Comparison of ENCODE assay signal across 11 mouse cellular contexts in genomic region chr1:89849861-89850230, GRCm38 (mm10).
A peak's percentile ranks its signal among the peaks of the same experiment; 100 is the strongest.
DNase-seq lines count a peak whose midpoint lies in the region; ATAC-seq and TF ChIP-seq lines count a peak whose summit lies in the region.
"Had no signal": no experiment of that assay in that cellular context is flagged by ENCODE, and none has a peak within 500 bp of the region (broad histone marks: within the 10 kb centered on the region; RNA-seq: fewer than 3 reads in every experiment).

No protein-coding gene starts in this region.

- peak overlapping the region; percentile 65 for H3K27ac ChIP-seq in forebrain, embryonic 13.5 days
- H3K27ac ChIP-seq in forebrain, embryonic 10.5 days: no peak overlapping the region
- no peak overlapping the region for H3K27ac ChIP-seq in limb, embryonic 14.5 days (replicated peaks; ENCODE audit: low read depth, low read length)
- H3K27ac ChIP-seq: lung, embryonic 15.5 days; neural tube, embryonic 12.5 days had no signal

- no peak overlapping the region for H3K4me3 ChIP-seq in forebrain, embryonic 13.5 days
- no peak overlapping the region for H3K4me3 ChIP-seq in forebrain, embryonic 10.5 days
- H3K4me3 ChIP-seq in limb, embryonic 14.5 days (replicated peaks; ENCODE audit: low read length): no peak overlapping the region
- H3K4me3 ChIP-seq: lung, embryonic 15.5 days; neural tube, embryonic 12.5 days had no signal

- peaks cover 49% of the 10 kb centered on the region for H3K4me1 ChIP-seq in forebrain, embryonic 13.5 days
- H3K4me1 ChIP-seq in forebrain, embryonic 10.5 days: peaks cover 49% of the 10 kb centered on the region
- H3K4me1 ChIP-seq in limb, embryonic 14.5 days (ENCODE audit: control insufficient read depth, insufficient read depth, low read length): peaks cover 40% of the 10 kb centered on the region

- no peak for TF ChIP-seq POLR2A in limb, embryonic 14.5 days (IDR thresholded peaks at IDR 0.05; ENCODE audit: borderline replicate concordance, extremely low read depth, insufficient read depth, insufficient read length)

- peak; percentile 11; the same call in 1 of the 2 replicates for ATAC-seq in forebrain, embryonic 13.5 days
- ATAC-seq in limb, embryonic 14.5 days (ENCODE audit: low FRiP score, low read depth): no peak

- H3K9ac ChIP-seq in forebrain, embryonic 13.5 days: 0 out of 2 replicates have a peak overlapping the region, but pooled peaks have one; percentile 6
- H3K9ac ChIP-seq in limb, embryonic 14.5 days (ENCODE audit: low read depth, low read length, severe bottlenecking): no peak overlapping the region
- H3K9ac ChIP-seq: lung, embryonic 15.5 days; neural tube, embryonic 12.5 days had no signal

- H3K27me3 ChIP-seq in forebrain, embryonic 13.5 days: peaks cover 58% of the 10 kb centered on the region
- peaks cover 93% of the 10 kb centered on the region for H3K27me3 ChIP-seq in forebrain, embryonic 10.5 days (ENCODE audit: poor library complexity, severe bottlenecking)
- H3K27me3 ChIP-seq in limb, embryonic 14.5 days (ENCODE audit: control insufficient read depth, insufficient read depth, low read length): peaks cover 19% of the 10 kb centered on the region; the same call in 1 of the 2 replicates
- H3K27me3 ChIP-seq: lung, embryonic 15.5 days had no signal

- no peak for DNase-seq in forebrain, embryonic 10.5 days (ENCODE audit: extremely low spot score, low spot score)
- peak; percentile 32 for DNase-seq in brain, embryonic 18.5 days (ENCODE audit: low read depth, low spot score)
- DNase-seq in layer of hippocampus, adult 8-10 months (ENCODE audit: low spot score in 2 of 2): peak; percentile 60 to 69
- no peak for DNase-seq in limb, embryonic 14.5 days (ENCODE audit: low spot score)
- no peak for DNase-seq in urinary bladder, postnatal 36 days (ENCODE audit: low spot score in 2 of 2)
- no peak for DNase-seq in gastrocnemius, adult 18-20 months (ENCODE audit: low spot score)
- DNase-seq in adrenal gland, postnatal 25 days: no peak
- DNase-seq: kidney, postnatal 36 days had no signal

- WGBS in forebrain, embryonic 13.5 days: 56% methylated on average over 7 of the region's 7 CpGs
- WGBS in forebrain, embryonic 10.5 days: 91% methylated on average over 7 of the region's 7 CpGs
- WGBS in limb, embryonic 14.5 days: 41% methylated on average over 7 of the region's 7 CpGs

- no peaks in the 10 kb centered on the region for H3K36me3 ChIP-seq in forebrain, embryonic 13.5 days (ENCODE audit: poor library complexity, severe bottlenecking)
- peaks cover 18% of the 10 kb centered on the region for H3K36me3 ChIP-seq in forebrain, embryonic 10.5 days (replicated peaks)
- H3K36me3 ChIP-seq in limb, embryonic 14.5 days (ENCODE audit: control insufficient read depth, insufficient read depth, low read length): no peaks in the 10 kb centered on the region
- H3K36me3 ChIP-seq: lung, embryonic 15.5 days; neural tube, embryonic 12.5 days had no signal

- no peaks in the 10 kb centered on the region for H3K9me3 ChIP-seq in forebrain, embryonic 13.5 days (replicated peaks)
- no peaks in the 10 kb centered on the region for H3K9me3 ChIP-seq in forebrain, embryonic 10.5 days
- no peaks in the 10 kb centered on the region for H3K9me3 ChIP-seq in limb, embryonic 14.5 days (ENCODE audit: control insufficient read depth, low read length)
- H3K9me3 ChIP-seq: lung, embryonic 15.5 days; neural tube, embryonic 12.5 days had no signal

- H3K4me2 ChIP-seq in forebrain, embryonic 13.5 days: peak overlapping the region; percentile 36
- peak overlapping the region; percentile 30; the same call in 1 of the 2 replicates for H3K4me2 ChIP-seq in limb, embryonic 14.5 days (replicated peaks; ENCODE audit: low read depth, low read length, severe bottlenecking)
- H3K4me2 ChIP-seq: lung, embryonic 15.5 days; neural tube, embryonic 12.5 days had no signal

Comparison
In these comparisons a context has a peak if more than half of its experiments do, and no peak if none do; other contexts are left out.
1. DNase-seq: peak in brain, embryonic 18.5 days (single experiment) and layer of hippocampus, adult 8-10 months (2 of 2); none in forebrain, embryonic 10.5 days (single experiment), limb, embryonic 14.5 days (single experiment), urinary bladder, postnatal 36 days (0 of 2), gastrocnemius, adult 18-20 months (single experiment) and adrenal gland, postnatal 25 days (single experiment).